Mouse (Mus musculus): ENCODE measurements around the gene Rbm44. TPM values are rescaled to one million over a fixed set of nuclear protein-coding genes. Genes with fewer than 3 reads are reported as not detected.

Rbm44 gene
- not detected for total RNA-seq (2021)
- long read RNA-seq, experiment 1: 0 reads
- long read RNA-seq, experiment 2: 0 reads

DNA sequence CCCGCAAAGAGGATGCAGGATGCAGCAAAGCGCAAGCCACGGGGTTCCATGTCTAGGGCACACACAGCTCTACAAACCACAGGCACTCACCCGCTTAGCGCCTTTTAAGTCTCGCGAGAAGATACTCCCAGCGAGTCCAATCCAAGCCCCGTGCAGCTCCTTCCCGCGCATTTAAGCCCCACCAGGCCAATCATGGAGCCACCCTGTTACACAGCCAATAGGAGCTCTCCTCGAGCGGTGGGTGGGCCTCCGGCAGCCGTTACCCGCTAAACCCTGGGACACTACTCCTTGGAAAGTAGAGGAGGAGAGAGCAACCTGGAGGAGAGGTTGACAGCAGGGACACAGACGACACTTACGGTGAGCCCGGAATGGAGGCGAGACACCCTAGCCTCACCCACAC, at the start of gene Rbm44:
Gene Rbm44, plus strand, starts transcription at position 277 of the 400 bp plus-strand sequence.
- intact Hi-C loops (cut with DNase I): no loop called here
- Histone ChIP-seq H3K4me3 (no peak within 1 kb of the TSS), H3K27ac (no peak within 1 kb of the TSS)
- DNase-seq: no peak
- TF ChIP-seq CTCF (IDR thresholded peaks at IDR 0.05): no peak

DNA sequence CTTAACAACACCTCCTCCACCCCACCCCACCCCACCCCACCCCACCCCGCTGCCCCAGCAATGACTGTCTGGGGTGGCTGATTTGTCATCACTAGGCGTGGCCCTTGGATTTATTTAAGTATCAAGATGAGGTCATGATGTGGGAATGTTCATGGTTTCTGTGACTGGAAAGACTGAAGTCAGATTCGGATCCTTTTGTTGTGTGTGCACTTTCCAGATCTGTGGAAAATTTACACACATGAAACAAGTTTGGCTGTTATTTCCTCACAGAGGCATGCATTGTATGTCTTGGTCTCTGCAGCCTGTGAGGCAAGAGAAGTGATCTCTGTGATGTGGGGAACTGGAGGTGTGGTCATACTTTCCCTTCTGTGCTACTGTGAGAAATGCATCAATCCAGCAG, 49.6 kb upstream of the Rbm44 start:
- intact Hi-C loops (cut with DNase I): no loop called here

GRCm38 (mm10) chr1:91095853-91096252, 49.0 kb upstream of the Rbm44 start:
- no peak for DNase-seq
- H3K27ac ChIP-seq: peak overlapping the region; percentile 43
- no peak for TF ChIP-seq CTCF (IDR thresholded peaks at IDR 0.05)
- no peak overlapping the region for H3K4me3 ChIP-seq
- intact Hi-C loops (cut with DNase I): no loop called here

More for the DNA sequence above, 49.6 kb upstream of the Rbm44 start:
- Histone ChIP-seq H3K27ac (peak overlapping the region; percentile 43), H3K4me3 (no peak overlapping the region)
- no peak for TF ChIP-seq CTCF (IDR thresholded peaks at IDR 0.05)
- DNase-seq: no peak

DNA sequence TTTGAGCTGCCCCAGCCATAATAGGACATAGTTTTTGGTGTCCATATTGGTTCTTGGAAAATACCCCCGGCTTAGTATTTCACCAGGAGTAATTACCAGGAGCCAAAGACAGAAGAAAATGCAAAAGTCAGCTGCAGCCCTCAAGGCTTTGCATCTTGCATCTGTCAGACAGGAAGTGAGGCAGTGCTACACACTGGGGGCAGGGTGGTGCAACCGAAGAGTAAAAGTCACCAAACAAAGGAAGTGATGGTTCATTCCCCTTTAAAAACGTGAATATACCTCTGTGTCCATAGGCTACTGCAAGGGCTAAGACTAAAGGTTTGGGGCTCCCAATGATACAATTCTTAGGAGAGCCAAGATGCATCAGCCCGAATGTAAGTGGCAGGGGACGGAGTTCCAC, 48.4 kb upstream of the Rbm44 start:
- intact Hi-C loops (cut with DNase I): no loop called here
- no peak for DNase-seq
- Histone ChIP-seq H3K4me3 (no peak overlapping the region), H3K27ac (peak overlapping the region; percentile 20; the same call in 1 of the 2 replicates)
- TF ChIP-seq CTCF (IDR thresholded peaks at IDR 0.05): no peak

DNA sequence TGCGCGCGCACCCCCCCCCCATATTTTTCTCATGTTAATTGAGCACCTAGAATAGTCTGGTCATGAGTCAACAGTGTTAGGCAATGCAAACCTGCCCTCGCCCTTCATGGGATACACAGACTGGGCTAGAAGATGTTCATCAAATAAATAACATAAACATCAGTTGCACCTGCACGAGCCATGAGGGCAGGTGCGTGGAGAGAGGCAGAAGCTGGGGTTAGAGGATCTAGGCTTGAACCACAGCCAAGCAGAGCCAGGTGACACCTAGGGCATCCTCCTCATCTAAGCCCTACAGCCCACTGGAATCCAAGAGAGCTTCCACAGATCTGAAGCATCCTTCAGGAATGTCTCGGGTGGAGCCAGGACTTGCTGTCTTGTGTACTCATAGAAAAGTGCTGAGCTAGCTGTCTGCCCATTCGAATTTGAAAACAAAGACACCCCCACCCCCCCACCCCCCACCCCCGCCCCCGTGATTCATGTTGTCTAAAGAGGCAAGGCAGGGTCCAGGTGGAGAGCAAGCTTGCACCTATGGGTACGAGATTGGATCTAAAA, 47.5 kb upstream of the Rbm44 start:
- H3K4me3 ChIP-seq: no peak overlapping the region
- H3K27ac ChIP-seq: no peak overlapping the region
- intact Hi-C loops (cut with DNase I): no loop called here
- no peak for TF ChIP-seq CTCF (IDR thresholded peaks at IDR 0.05)
- no peak for DNase-seq

DNA sequence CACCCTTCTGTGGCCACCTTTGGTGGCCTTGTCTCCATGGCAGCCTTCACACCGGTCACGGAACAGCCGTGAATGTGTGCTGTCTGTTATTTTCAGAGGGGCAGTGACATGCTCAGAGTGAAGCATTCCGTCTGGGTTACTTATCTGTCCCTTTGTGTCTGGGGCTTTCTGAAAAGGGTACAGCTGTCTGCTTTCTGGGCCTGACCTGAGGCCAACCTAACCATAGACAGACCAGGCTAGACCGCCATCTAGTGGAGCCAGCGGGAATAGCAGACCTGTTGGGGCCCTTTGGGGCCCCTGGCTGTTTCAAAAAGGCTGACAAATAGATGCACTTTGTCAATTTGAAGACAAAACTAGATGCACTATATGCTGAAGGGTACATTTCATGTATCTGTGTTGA, 46.0 kb upstream of the Rbm44 start:
- intact Hi-C loops (cut with DNase I): loop anchor here (1.0 kb wide), 2 partner anchors 61 to 126 kb away; no protein-coding TSS in a partner anchor
- peak; percentile 81 for DNase-seq
- no peak for TF ChIP-seq CTCF (IDR thresholded peaks at IDR 0.05)
- Histone ChIP-seq H3K4me3 (no peak overlapping the region), H3K27ac (peak overlapping the region; percentile 61)

DNA sequence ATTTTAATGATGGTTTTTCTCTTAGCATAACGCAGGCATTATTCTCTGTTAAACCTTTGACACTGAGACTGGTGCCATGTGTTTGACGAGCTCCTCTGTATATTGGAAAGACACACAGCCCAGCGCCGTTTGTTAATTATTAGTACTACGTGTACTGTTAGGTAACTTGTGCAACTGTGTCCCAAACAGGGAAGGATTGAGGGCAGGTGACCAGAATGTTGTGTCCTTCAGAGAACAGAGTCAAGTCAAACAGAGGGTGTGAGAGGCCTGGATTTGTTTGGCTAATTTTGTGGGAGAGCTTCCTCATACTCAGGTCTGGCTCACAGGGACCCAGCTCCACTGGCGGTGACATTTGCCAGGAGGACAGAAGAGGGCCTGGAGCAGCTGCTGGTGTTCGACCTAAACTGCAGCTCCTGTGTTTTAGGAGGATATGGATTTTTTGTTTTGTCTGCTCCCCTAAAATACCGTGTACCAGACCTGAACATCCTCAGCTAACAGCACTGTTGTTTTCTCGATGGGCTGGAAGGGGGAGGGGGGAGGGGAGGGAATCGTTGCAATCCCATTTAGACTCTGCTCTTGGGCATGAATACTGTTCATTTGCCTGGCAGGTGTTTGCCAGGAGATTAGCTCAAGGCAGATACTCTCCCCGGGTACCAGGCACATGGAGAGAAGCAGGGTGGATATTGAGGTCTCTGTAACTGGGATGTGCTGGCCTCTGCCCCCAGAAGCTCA, 43.0 kb upstream of the Rbm44 start:
- Histone ChIP-seq H3K4me3 (no peak overlapping the region), H3K27ac (peak overlapping the region; percentile 48)
- intact Hi-C loops (cut with DNase I): no loop called here
- no peak for DNase-seq
- no peak for TF ChIP-seq CTCF (IDR thresholded peaks at IDR 0.05)

- peak; percentile 68 for DNase-seq
- Histone ChIP-seq H3K27ac (peak overlapping the region; percentile 73), H3K4me3 (no peak overlapping the region)
- intact Hi-C loops (cut with DNase I): no loop called here
- TF ChIP-seq CTCF (IDR thresholded peaks at IDR 0.05): no peak
These were observed 41.4 kb upstream of the Rbm44 start for GRCm38 (mm10) chr1:91103366-91103983.

DNA sequence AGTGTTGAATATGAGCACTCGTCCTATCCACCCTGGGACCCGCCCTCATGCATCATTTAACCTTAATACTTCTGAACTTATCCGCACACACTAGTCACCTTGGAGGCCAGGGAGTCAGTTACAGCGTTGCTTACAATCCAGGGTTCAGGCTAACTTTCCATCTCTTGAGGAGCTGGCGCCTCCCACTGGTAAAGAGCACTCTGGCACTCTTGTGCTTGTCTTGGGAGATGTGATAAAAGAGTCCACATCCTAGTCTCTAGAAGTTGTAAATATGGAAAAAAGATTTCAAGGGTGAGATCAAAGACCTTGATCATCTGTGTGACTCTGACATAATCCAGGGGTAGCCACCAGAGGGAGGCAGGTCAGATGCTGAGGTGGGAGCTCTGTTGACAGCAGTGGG, 37.3 kb upstream of the Rbm44 start:
- TF ChIP-seq CTCF (IDR thresholded peaks at IDR 0.05): peak; percentile 41
- DNase-seq: no peak
- Histone ChIP-seq H3K27ac (no peak overlapping the region), H3K4me3 (no peak overlapping the region)
- intact Hi-C loops (cut with DNase I): no loop called here

GRCm38 (mm10) chr1:91109302-91109701, 35.6 kb upstream of the Rbm44 start:
- Histone ChIP-seq H3K27ac (no peak overlapping the region), H3K4me3 (no peak overlapping the region)
- TF ChIP-seq CTCF (IDR thresholded peaks at IDR 0.05): no peak
- intact Hi-C loops (cut with DNase I): no loop called here
- DNase-seq: no peak

DNA sequence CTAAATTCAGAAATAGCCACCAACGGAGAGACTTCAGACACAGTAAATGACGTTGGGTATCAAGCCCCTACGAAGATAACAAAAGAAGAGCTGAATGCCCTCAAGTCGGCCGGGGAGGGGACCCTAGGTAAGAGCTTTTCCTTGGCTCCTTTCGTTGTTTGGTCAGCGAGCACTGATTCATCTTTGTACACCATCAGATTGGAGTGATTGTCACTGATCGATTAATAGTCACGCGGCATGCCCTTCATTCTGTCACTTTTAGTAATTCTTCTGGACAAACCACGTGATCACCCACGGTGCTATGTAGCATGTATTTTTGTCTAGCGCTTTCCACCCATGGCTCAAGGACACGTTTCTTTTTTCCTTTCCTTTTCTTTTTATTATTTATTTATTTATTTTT, 32.7 kb upstream of the Rbm44 start:
- intact Hi-C loops (cut with DNase I): loop anchor here (2.0 to 5.0 kb wide), 2 partner anchors 125 to 271 kb away; no protein-coding TSS in a partner anchor
- Histone ChIP-seq H3K4me3 (no peak overlapping the region), H3K27ac (no peak overlapping the region)
- no peak for TF ChIP-seq CTCF (IDR thresholded peaks at IDR 0.05)
- DNase-seq: no peak

DNA sequence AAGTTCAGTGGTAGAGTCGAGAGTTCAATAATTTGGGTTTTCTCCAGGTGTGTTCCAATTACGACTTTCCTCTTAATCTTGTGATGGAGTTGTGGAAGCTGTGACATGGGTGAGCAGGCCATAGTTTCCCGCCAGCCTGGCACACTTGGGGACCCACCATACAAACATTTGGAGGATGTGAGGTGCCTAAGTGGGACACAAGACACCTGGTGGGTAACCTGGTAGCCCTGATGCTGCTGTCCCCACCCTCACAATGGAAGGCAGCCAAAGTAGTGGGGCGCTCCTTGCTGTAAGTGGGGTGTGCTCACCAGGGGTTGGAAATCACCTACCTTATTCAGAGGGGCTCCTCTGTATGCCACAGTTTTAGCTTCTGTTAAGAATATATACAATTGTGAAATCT, 32.3 kb upstream of the Rbm44 start:
- intact Hi-C loops (cut with DNase I): loop anchor here (2.0 to 5.0 kb wide), 2 partner anchors 125 to 272 kb away; no protein-coding TSS in a partner anchor
- no peak for DNase-seq
- H3K27ac ChIP-seq: no peak overlapping the region
- TF ChIP-seq CTCF (IDR thresholded peaks at IDR 0.05): no peak
- no peak overlapping the region for H3K4me3 ChIP-seq

- intact Hi-C loops (cut with DNase I): no loop called here
- Histone ChIP-seq H3K4me3 (no peak overlapping the region), H3K27ac (no peak overlapping the region)
- DNase-seq: no peak
- no peak for TF ChIP-seq CTCF (IDR thresholded peaks at IDR 0.05)
These were observed 22.8 kb upstream of the Rbm44 start for GRCm38 (mm10) chr1:91122121-91122520.

Data from gastrocnemius, adult 2 months (tissue).